Mouse (Mus musculus) bone marrow, adult 2 months (tissue): ENCODE data around the gene Cacnb1. TPM values are rescaled to one million over a fixed set of nuclear protein-coding genes. Genes with fewer than 3 reads are reported as not detected.

Experiments
- H3K27ac ChIP-seq: fragments of 200-500 bp; 2 replicates; pipeline ENCODE4 v1.5.1; 2012; ENCODE audit warnings: low read depth, mild to moderate bottlenecking, control low read depth, inconsistent platforms, low read length; ENCODE audit not compliant: control insufficient read depth, poor library complexity, insufficient read depth
- H3K4me1 ChIP-seq: fragments of 200-500 bp; 2 replicates; pipeline ENCODE4 v1.6.1; 2011; ENCODE audit warnings: low read length; ENCODE audit not compliant: control insufficient read depth, insufficient read depth
- H3K4me3 ChIP-seq: fragments of 200-500 bp; replicated peaks from 2 replicates; pipeline ENCODE3; 2011; ENCODE audit warnings: mild to moderate bottlenecking, low read depth, low read length, control low read depth; ENCODE audit not compliant: control insufficient read depth
- CTCF ChIP-seq: fragments of 200-500 bp; IDR thresholded peaks from 2 replicates; pipeline ENCODE4 v1.5.1; 2011; ENCODE audit warnings: low read length, control low read depth; ENCODE audit not compliant: control insufficient read depth, insufficient read depth
- POLR2A ChIP-seq: fragments of 200-500 bp; IDR thresholded peaks from 2 replicates; pipeline ENCODE4 v1.6.1; 2011; ENCODE audit warnings: low read depth, mild to moderate bottlenecking, control low read depth, low read length, borderline replicate concordance; ENCODE audit not compliant: control insufficient read depth
- WGBS: fragments of 180-500 bp; shearing (Covaris S2); methylation state at CpG from one replicate; pipeline ENCODE4 v1.1.7; 2018; 5-methylcytosine and 5-hydroxymethylcytosine counted together
- polyA plus RNA-seq: library from polyadenylated mRNA; stranded (reverse); fragments of >200 nt; gene quantifications from 2 replicates; pipeline ENCODE4 v1.2.4, GENCODE M21; 2011; ENCODE audit warnings: low replicate concordance; ENCODE audit not compliant: missing spikeins, insufficient read depth, insufficient read length

Gene Cacnb1
- polyA plus RNA-seq, 1 experiment: 5.3 TPM

- H3K27ac ChIP-seq: no peak overlapping the region
- H3K4me3 ChIP-seq: no peak overlapping the region
- H3K4me1 ChIP-seq: peaks cover 1% of the 10 kb centered on the region; the same call in 1 of the 2 replicates
- 14% methylated on average over 2 of the region's 2 CpGs for WGBS
- no peak for TF ChIP-seq CTCF
- no peak for TF ChIP-seq POLR2A
These were observed 1.7 kb downstream of the Cacnb1 start for GRCm38 (mm10) chr11:98021118-98021517.

- no peak overlapping the region for H3K4me3 ChIP-seq
- no peak for TF ChIP-seq CTCF
- TF ChIP-seq POLR2A: no peak
- H3K4me1 ChIP-seq: peaks cover 1% of the 10 kb centered on the region; the same call in 1 of the 2 replicates
- 62% methylated on average over 1 of the region's 1 CpGs for WGBS
- no peak overlapping the region for H3K27ac ChIP-seq
These were observed 2.1 kb downstream of the Cacnb1 start for GRCm38 (mm10) chr11:98020710-98021109.

GRCm38 (mm10) chr11:98019883-98020610, 2.8 kb downstream of the Cacnb1 start:
- Histone ChIP-seq H3K4me1 (peaks cover 1% of the 10 kb centered on the region; the same call in 1 of the 2 replicates), H3K27ac (no peak overlapping the region), H3K4me3 (no peak overlapping the region)
- WGBS: 23% methylated on average over 8 of the region's 8 CpGs
- TF ChIP-seq POLR2A (no peak), CTCF (no peak)

GRCm38 (mm10) chr11:98018858-98019641, 3.8 kb downstream of the Cacnb1 start:
- no peak overlapping the region for H3K4me3 ChIP-seq
- WGBS: 45% methylated on average over 10 of the region's 10 CpGs
- TF ChIP-seq POLR2A (no peak), CTCF (peak; percentile 32; the same call in 1 of the 2 replicates)
- peaks cover 1% of the 10 kb centered on the region; the same call in 1 of the 2 replicates for H3K4me1 ChIP-seq
- no peak overlapping the region for H3K27ac ChIP-seq

- H3K4me1 ChIP-seq: no peaks in the 10 kb centered on the region; the same call in 1 of the 2 replicates
These were observed 4.6 kb downstream of the Cacnb1 start for GRCm38 (mm10) chr11:98018222-98018621.

GRCm38 (mm10) chr11:98016824-98017223, 6.0 kb downstream of the Cacnb1 start:
- TF ChIP-seq CTCF (no peak), POLR2A (no peak)
- H3K4me1 ChIP-seq: no peaks in the 10 kb centered on the region
- H3K27ac ChIP-seq: no peak overlapping the region
- 68% methylated on average over 4 of the region's 4 CpGs for WGBS
- H3K4me3 ChIP-seq: no peak overlapping the region

More at GRCm38 (mm10) chr11:98018222-98018621, 4.6 kb downstream of the Cacnb1 start:
- Histone ChIP-seq H3K27ac (no peak overlapping the region), H3K4me3 (no peak overlapping the region)
- WGBS: 47% methylated on average over 6 of the region's 6 CpGs
- TF ChIP-seq CTCF (no peak), POLR2A (no peak)

GRCm38 (mm10) chr11:98016177-98016576, 6.7 kb downstream of the Cacnb1 start:
- Histone ChIP-seq H3K4me3 (no peak overlapping the region), H3K4me1 (no peaks in the 10 kb centered on the region), H3K27ac (no peak overlapping the region)
- WGBS: 91% methylated on average over 5 of the region's 5 CpGs
- TF ChIP-seq CTCF: no peak
- TF ChIP-seq POLR2A: no peak

GRCm38 (mm10) chr11:98012831-98013230, 10.0 kb downstream of the Cacnb1 start:
- TF ChIP-seq CTCF (no peak), POLR2A (no peak)
- Histone ChIP-seq H3K4me3 (no peak overlapping the region), H3K4me1 (no peaks in the 10 kb centered on the region; the same call in 1 of the 2 replicates), H3K27ac (no peak overlapping the region)
- WGBS: 86% methylated on average over 10 of the region's 10 CpGs
